Mouse (Mus musculus) ovary, postnatal 10 days (tissue): Measurements from ENCODE around the gene Rnf212b.

ENCODE experiments used
- DNase-seq: peaks from one replicate; pipeline ENCODE4 v3.0.0; 2022; ENCODE audit warnings: low spot score

Rnf212b gene

GRCm38 (mm10) chr14:54874165-54874564 is 60.2 kb downstream of the Rnf212b start:
- no peak for DNase-seq

GRCm38 (mm10) chr14:54875844-54876538 is 62.0 kb downstream of the Rnf212b start:
- no peak for DNase-seq

GRCm38 (mm10) chr14:54876539-54877047 is 62.7 kb downstream of the Rnf212b start:
- DNase-seq, result peak; percentile 76

GRCm38 (mm10) chr14:54877048-54877715 is 63.2 kb downstream of the Rnf212b start, which contains the start of gene Ppp1r3e:
TSS of gene Ppp1r3e (minus strand) at chr14:54877550.
- no peak for DNase-seq

GRCm38 (mm10) chr14:54883154-54884021 is 69.4 kb downstream of the Rnf212b start, which contains the start of the genes Bcl2l2 and Gm20521:
TSS of gene Bcl2l2 (plus strand) at chr14:54883377.
TSS of gene Gm20521 (plus strand) at chr14:54883441.
- DNase-seq, result peak; percentile 57

- no peak for DNase-seq
Observed at GRCm38 (mm10) chr14:54884022-54884712, 70.2 kb downstream of the Rnf212b start.

GRCm38 (mm10) chr14:54885309-54885708 is 71.4 kb downstream of the Rnf212b start:
- DNase-seq, result no peak

GRCm38 (mm10) chr14:54892200-54892599 is 78.3 kb downstream of the Rnf212b start, which contains the start of gene Pabpn1:
TSS of gene Pabpn1 (plus strand) at chr14:54892500.
- no peak for DNase-seq

- DNase-seq, result peak; percentile 96
Observed at GRCm38 (mm10) chr14:54893651-54894181, 79.8 kb downstream of the Rnf212b start.

- peak; percentile 54 for DNase-seq
Observed at GRCm38 (mm10) chr14:54894296-54895151, 80.6 kb downstream of the Rnf212b start.

- DNase-seq, result no peak
Observed at GRCm38 (mm10) chr14:54897445-54897844, 83.5 kb downstream of the Rnf212b start.

- no peak for DNase-seq
Observed at GRCm38 (mm10) chr14:54900383-54900782, 86.4 kb downstream of the Rnf212b start.

GRCm38 (mm10) chr14:54903641-54904040 is 89.7 kb downstream of the Rnf212b start:
- no peak for DNase-seq
